Mouse (Mus musculus) olfactory bulb, adult 2 months (tissue): ENCODE measurements around the gene Gm6890.
"Not testable (repeated sequence)": the region's sequence is repeated elsewhere in the genome, so short reads cannot be mapped to it uniquely, and the experiment has no call there.

Experiments
- CTCF ChIP-seq: fragments of 200-500 bp; IDR thresholded peaks from 2 replicates; pipeline ENCODE4 v1.5.1; 2012; ENCODE audit warnings: low read depth, mild to moderate bottlenecking, low read length, moderate library complexity; ENCODE audit not compliant: insufficient read depth
- POLR2A ChIP-seq: fragments of 200-500 bp; IDR thresholded peaks from 2 replicates; pipeline ENCODE4 v1.6.1; 2012; ENCODE audit warnings: mild to moderate bottlenecking, low read depth, low read length, moderate library complexity; ENCODE audit not compliant: insufficient read depth

DNA sequence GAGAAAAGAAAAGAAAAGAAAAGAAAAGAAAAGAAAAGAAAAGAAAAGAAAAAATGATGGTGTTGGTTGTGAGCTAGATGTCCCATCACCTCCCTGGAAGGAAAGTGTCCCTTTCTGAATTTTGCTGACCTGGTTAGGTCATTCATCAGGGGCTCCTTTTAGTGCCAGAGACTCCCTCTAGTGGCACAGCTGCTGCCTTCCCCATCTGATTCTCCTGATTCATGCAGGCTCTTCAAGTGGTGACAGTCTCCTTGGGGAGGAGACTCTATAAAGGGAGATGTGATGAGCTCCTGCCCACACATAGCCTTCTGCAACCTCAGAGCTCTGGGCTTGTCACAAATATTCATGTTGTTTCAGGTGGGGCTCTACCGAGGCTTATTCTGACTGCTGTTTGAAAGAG, 30.0 kb downstream of the Gm6890 start:
- TF ChIP-seq CTCF, POLR2A: not testable (repeated sequence)
